Mouse (Mus musculus) embryonic facial prominence, embryonic 15.5 days (tissue): Measurements from ENCODE around the gene Etv6. TPM values are rescaled to one million over a fixed set of nuclear protein-coding genes. Genes with fewer than 3 reads are reported as not detected.

Source experiments
- ATAC-seq: fragments of 200-750 bp; cut with Nextera tagmentation; 2 replicates; pipeline ENCODE4 v1.8.0; 2017; ENCODE audit warnings: low read depth, moderate TSS enrichment; ENCODE audit not compliant: insufficient number of reproducible peaks, low FRiP score, low TSS enrichment
- H3K27ac ChIP-seq: fragments of 300-500 bp; sonication (generic); replicated peaks from 2 replicates; pipeline ENCODE4 v1.5.1; 2015; ENCODE audit warnings: mild to moderate bottlenecking, inconsistent platforms
- H3K27me3 ChIP-seq: fragments of 300-500 bp; sonication (generic); 2 replicates; pipeline ENCODE4 v1.6.1; 2015; ENCODE audit warnings: inconsistent platforms
- H3K36me3 ChIP-seq: fragments of 300-500 bp; sonication (generic); 2 replicates; pipeline ENCODE4 v1.6.1; 2015; ENCODE audit warnings: mild to moderate bottlenecking, inconsistent platforms
- H3K4me1 ChIP-seq: fragments of 300-500 bp; sonication (generic); 2 replicates; pipeline ENCODE4 v1.6.1; 2015; ENCODE audit warnings: inconsistent platforms
- H3K4me2 ChIP-seq: fragments of 300-500 bp; sonication (generic); replicated peaks from 2 replicates; pipeline ENCODE4 v1.6.1; 2015; ENCODE audit warnings: mild to moderate bottlenecking, inconsistent platforms
- H3K4me3 ChIP-seq: fragments of 300-500 bp; sonication (generic); replicated peaks from 2 replicates; pipeline ENCODE4 v1.5.1; 2015; ENCODE audit warnings: mild to moderate bottlenecking, inconsistent platforms
- H3K9ac ChIP-seq: fragments of 300-500 bp; sonication (generic); 2 replicates; pipeline ENCODE4 v1.6.1; 2015; ENCODE audit warnings: inconsistent platforms
- H3K9me3 ChIP-seq: fragments of 300-500 bp; sonication (generic); replicated peaks from 2 replicates; pipeline ENCODE4 v1.6.1; 2016; ENCODE audit warnings: inconsistent platforms
- WGBS: fragments of 180-500 bp; shearing (Covaris S2); methylation state at CpG from one replicate; pipeline ENCODE4 v1.1.7; 2015; 5-methylcytosine and 5-hydroxymethylcytosine counted together
- polyA plus RNA-seq: library from polyadenylated mRNA; unstranded; fragments of >200 nt; fragmentation: Nextera tagmentation; extraction: Ambion mirVana; gene quantifications from 2 replicates; pipeline ENCODE4 v1.2.1, GENCODE M21; 2015

Gene Etv6
- polyA plus RNA-seq, 1 experiment from 2014 or later: 11.6 TPM

GRCm38 (mm10) chr6:134075031-134075430, 39.5 kb downstream of the Etv6 start:
- Histone ChIP-seq H3K27me3 (no peaks in the 10 kb centered on the region), H3K9me3 (no peaks in the 10 kb centered on the region), H3K27ac (no peak overlapping the region), H3K4me2 (no peak overlapping the region), H3K36me3 (0 out of 2 replicates have a peak, but pooled peaks cover 12% of the 10 kb centered on the region), H3K4me1 (no peaks in the 10 kb centered on the region), H3K9ac (no peak overlapping the region), H3K4me3 (no peak overlapping the region)
- 86% methylated on average over 6 of the region's 6 CpGs for WGBS
- ATAC-seq: no peak

GRCm38 (mm10) chr6:134078016-134078415, 42.5 kb downstream of the Etv6 start:
- Histone ChIP-seq H3K27ac (no peak overlapping the region), H3K9ac (no peak overlapping the region), H3K9me3 (no peaks in the 10 kb centered on the region), H3K4me3 (no peak overlapping the region), H3K4me2 (no peak overlapping the region), H3K4me1 (0 out of 2 replicates have a peak, but pooled peaks cover 2% of the 10 kb centered on the region), H3K27me3 (no peaks in the 10 kb centered on the region), H3K36me3 (0 out of 2 replicates have a peak, but pooled peaks cover 9% of the 10 kb centered on the region)
- WGBS: 89% methylated on average over 6 of the region's 6 CpGs
- ATAC-seq: no peak

DNA sequence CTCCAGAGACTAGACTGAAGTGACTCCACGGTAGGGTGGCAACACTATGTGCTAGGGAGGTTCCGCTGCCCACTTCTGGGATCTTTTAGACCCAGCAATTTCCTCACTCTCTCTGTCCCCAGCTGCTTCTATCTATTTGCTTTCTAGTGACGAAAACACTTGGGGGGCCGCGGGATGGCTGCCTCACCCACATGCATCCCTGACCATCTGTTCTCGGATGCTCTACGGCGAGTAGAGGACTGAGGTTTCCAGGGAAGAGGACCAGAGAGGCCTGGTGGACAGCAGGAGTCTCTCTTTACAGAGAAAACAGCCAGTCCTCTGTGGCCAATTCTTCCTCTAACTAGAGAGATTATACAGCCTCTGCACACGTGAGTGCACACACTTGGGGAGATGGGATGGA, 43.6 kb downstream of the Etv6 start:
- 86% methylated on average over 9 of the region's 9 CpGs for WGBS

DNA sequence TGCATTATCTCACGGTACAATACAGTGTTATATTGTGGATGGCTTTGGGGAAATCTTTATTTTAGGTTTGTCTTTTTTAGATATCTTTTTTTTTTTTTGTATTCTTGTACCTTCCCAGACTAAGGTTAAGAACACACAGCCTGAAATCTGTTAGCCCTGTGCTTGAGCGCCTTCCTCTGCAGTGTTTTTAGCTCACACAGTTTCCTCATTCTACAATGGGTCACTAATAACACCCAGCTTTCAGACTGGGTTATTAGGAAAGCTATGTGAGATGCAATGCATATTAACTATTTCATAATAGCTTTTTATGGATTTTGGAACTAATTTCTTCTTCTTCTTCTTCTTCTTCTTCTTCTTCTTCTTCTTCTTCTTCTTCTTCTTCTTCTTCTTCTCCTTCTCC, 44.1 kb downstream of the Etv6 start:
- H3K36me3 ChIP-seq: no peaks in the 10 kb centered on the region
- H3K9me3 ChIP-seq: no peaks in the 10 kb centered on the region
- no peak for ATAC-seq
- no peak overlapping the region for H3K4me2 ChIP-seq
- no peak overlapping the region for H3K4me3 ChIP-seq
- no peak overlapping the region for H3K9ac ChIP-seq
- H3K4me1 ChIP-seq: 0 out of 2 replicates have a peak, but pooled peaks cover 2% of the 10 kb centered on the region
- no peak overlapping the region for H3K27ac ChIP-seq
- no peaks in the 10 kb centered on the region for H3K27me3 ChIP-seq
- WGBS: 83% methylated on average over 2 of the region's 2 CpGs

More for the DNA sequence above, 43.6 kb downstream of the Etv6 start:
- no peaks in the 10 kb centered on the region for H3K36me3 ChIP-seq
- no peak overlapping the region for H3K9ac ChIP-seq
- no peak overlapping the region for H3K27ac ChIP-seq
- H3K4me2 ChIP-seq: no peak overlapping the region
- H3K27me3 ChIP-seq: no peaks in the 10 kb centered on the region
- no peaks in the 10 kb centered on the region for H3K9me3 ChIP-seq
- ATAC-seq: no peak
- no peak overlapping the region for H3K4me3 ChIP-seq
- 0 out of 2 replicates have a peak, but pooled peaks cover 2% of the 10 kb centered on the region for H3K4me1 ChIP-seq

GRCm38 (mm10) chr6:134080946-134081345, 45.4 kb downstream of the Etv6 start:
- no peak overlapping the region for H3K9ac ChIP-seq
- H3K4me2 ChIP-seq: no peak overlapping the region
- WGBS: 88% methylated on average over 5 of the region's 5 CpGs
- no peaks in the 10 kb centered on the region for H3K36me3 ChIP-seq
- no peaks in the 10 kb centered on the region for H3K9me3 ChIP-seq
- no peaks in the 10 kb centered on the region for H3K27me3 ChIP-seq
- peaks cover 4% of the 10 kb centered on the region; the same call in 1 of the 2 replicates for H3K4me1 ChIP-seq
- no peak overlapping the region for H3K4me3 ChIP-seq
- no peak for ATAC-seq
- no peak overlapping the region for H3K27ac ChIP-seq

DNA sequence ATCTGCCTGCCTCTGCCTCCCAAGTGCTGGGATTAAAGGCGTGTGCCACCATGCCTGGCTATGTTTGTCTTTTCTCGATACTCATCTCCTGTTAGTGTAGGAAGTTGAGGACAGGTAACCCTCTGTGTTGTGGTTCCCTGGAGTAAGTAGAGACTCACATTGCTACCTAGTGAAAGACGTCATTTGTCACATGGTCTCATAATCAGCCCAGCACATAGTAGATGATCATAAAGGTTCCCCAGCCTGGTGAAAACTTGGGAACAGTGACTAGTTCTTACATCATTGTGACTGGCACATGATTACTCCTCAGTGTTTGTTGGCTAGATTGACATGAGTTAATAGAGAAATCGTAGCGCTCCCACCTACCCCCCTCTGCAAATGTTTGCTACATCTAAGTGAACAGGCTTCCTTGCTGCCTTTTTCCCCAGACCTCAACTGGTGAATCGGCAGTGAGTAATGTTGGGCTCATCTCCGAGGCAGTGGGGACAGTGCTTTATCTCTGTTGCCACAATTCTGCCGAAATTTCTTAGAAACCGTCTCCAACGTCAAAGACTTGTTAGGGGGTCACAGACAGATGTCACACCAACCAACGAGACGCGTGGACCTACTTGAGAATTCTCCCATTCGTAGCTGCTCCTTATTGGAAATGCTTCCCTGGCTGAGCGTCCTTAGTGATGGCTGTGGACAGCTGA, 46.9 kb downstream of the Etv6 start:
- Histone ChIP-seq H3K9me3 (no peaks in the 10 kb centered on the region), H3K4me1 (peaks cover 10% of the 10 kb centered on the region; the same call in 1 of the 2 replicates), H3K36me3 (no peaks in the 10 kb centered on the region), H3K27me3 (no peaks in the 10 kb centered on the region), H3K4me2 (no peak overlapping the region), H3K27ac (no peak overlapping the region), H3K4me3 (no peak overlapping the region), H3K9ac (no peak overlapping the region)
- WGBS: 85% methylated on average over 15 of the region's 15 CpGs
- no peak for ATAC-seq

DNA sequence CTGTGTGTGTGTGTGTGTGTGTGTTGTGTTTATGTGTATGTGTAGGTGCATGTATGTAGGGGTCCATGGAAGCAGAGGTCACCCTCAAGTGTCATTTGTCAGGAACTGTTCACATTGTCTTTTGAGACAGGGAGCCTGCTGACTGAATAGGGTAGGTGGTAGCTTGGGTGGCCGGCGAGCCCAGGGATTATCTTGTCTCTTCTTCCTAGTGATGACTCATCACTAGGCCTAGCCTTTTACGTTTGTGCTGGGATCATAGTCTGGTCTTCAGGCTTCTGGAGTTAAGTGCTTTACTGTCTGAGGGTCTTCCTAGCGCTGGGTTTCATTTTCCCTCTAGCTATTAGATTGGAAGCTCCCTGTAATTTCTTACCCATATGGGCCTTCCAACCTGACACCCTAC, 47.9 kb downstream of the Etv6 start:
- Histone ChIP-seq H3K36me3 (no peaks in the 10 kb centered on the region), H3K9ac (no peak overlapping the region), H3K27me3 (no peaks in the 10 kb centered on the region), H3K9me3 (no peaks in the 10 kb centered on the region), H3K4me1 (peaks cover 10% of the 10 kb centered on the region; the same call in 1 of the 2 replicates), H3K4me2 (no peak overlapping the region), H3K4me3 (no peak overlapping the region), H3K27ac (no peak overlapping the region)
- ATAC-seq: no peak
- 71% methylated on average over 4 of the region's 4 CpGs for WGBS

DNA sequence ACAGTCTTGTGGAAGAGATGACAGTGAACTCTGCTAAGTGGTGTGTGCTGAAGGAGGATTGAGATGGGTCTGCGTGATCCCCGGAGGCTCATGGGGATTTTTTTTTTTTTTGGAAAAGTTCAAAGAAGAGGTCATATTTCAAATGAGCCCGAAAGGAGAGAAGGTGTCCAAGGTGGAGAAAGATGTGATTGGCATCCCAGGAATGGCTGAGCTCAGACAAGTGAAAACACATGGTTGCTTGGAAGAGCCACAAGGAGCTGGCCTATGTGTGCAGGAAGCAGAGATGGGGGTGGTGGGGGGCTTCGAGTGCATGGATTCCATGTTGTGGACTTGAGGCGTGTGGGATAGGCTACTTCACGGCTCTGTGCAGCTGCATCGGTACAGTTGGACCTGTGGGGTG, 50.9 kb downstream of the Etv6 start:
- Histone ChIP-seq H3K27me3 (no peaks in the 10 kb centered on the region), H3K9ac (no peak overlapping the region), H3K4me2 (no peak overlapping the region), H3K4me3 (no peak overlapping the region), H3K36me3 (no peaks in the 10 kb centered on the region), H3K9me3 (no peaks in the 10 kb centered on the region), H3K27ac (no peak overlapping the region), H3K4me1 (peaks cover 18% of the 10 kb centered on the region)
- 44% methylated on average over 7 of the region's 7 CpGs for WGBS
- ATAC-seq: no peak

DNA sequence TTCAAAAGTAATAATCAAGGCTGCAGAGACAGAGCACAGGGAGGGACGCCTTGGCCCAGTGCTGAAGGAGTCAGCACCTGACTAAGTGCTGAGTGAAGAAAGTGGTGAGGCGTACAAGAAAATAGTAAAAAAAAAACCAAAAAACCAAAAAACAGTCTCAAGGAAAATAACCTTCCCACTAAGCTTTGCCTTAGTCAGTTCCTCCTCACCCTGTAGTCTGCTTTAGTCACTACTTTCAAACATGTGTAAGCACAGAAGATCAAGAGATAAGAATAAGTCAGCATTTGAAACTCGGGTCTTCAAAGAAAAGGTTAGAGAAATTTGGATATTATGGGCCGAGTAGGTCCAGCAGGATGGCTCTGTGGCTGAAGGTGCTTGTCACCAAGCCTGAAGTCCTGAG, 52.2 kb downstream of the Etv6 start:
- 76% methylated on average over 4 of the region's 4 CpGs for WGBS
- H3K4me3 ChIP-seq: no peak overlapping the region
- H3K9me3 ChIP-seq: no peaks in the 10 kb centered on the region
- H3K36me3 ChIP-seq: no peaks in the 10 kb centered on the region
- H3K9ac ChIP-seq: no peak overlapping the region
- no peaks in the 10 kb centered on the region for H3K27me3 ChIP-seq
- no peak overlapping the region for H3K27ac ChIP-seq
- H3K4me2 ChIP-seq: no peak overlapping the region
- ATAC-seq: no peak
- H3K4me1 ChIP-seq: peaks cover 22% of the 10 kb centered on the region

- no peak overlapping the region for H3K4me2 ChIP-seq
- no peak overlapping the region for H3K27ac ChIP-seq
- peaks cover 22% of the 10 kb centered on the region for H3K4me1 ChIP-seq
- H3K4me3 ChIP-seq: no peak overlapping the region
- no peaks in the 10 kb centered on the region for H3K9me3 ChIP-seq
- no peak for ATAC-seq
- 70% methylated on average over 7 of the region's 7 CpGs for WGBS
- no peak overlapping the region for H3K9ac ChIP-seq
- H3K36me3 ChIP-seq: peaks cover 5% of the 10 kb centered on the region; the same call in 1 of the 2 replicates
- H3K27me3 ChIP-seq: no peaks in the 10 kb centered on the region
These were observed 54.3 kb downstream of the Etv6 start for GRCm38 (mm10) chr6:134089671-134090377.

GRCm38 (mm10) chr6:134090378-134090692, 54.8 kb downstream of the Etv6 start:
- ATAC-seq: no peak
- Histone ChIP-seq H3K9me3 (no peaks in the 10 kb centered on the region), H3K9ac (no peak overlapping the region), H3K4me3 (no peak overlapping the region), H3K36me3 (peaks cover 5% of the 10 kb centered on the region; the same call in 1 of the 2 replicates), H3K4me2 (no peak overlapping the region), H3K4me1 (peaks cover 22% of the 10 kb centered on the region), H3K27ac (no peak overlapping the region), H3K27me3 (no peaks in the 10 kb centered on the region)
- WGBS: 56% methylated on average over 4 of the region's 4 CpGs
